Mouse (Mus musculus) ES-E14 (cell line): ENCODE data around the gene Tnpo2.
A peak's percentile ranks its signal among the peaks of the same experiment; 100 is the strongest.

ENCODE experiments used
- MAFK ChIP-seq: IDR thresholded peaks from 2 replicates; pipeline ENCODE4 v1.6.1; 2014; ENCODE audit warnings: mild to moderate bottlenecking, low read depth, low read length, inconsistent platforms; ENCODE audit not compliant: insufficient read depth
- ZC3H11A ChIP-seq: IDR thresholded peaks from 2 replicates; pipeline ENCODE4 v1.6.1; 2012; ENCODE audit warnings: low read depth, mild to moderate bottlenecking, inconsistent platforms, low read length, borderline replicate concordance
- ZNF384 ChIP-seq: IDR thresholded peaks from 2 replicates; pipeline ENCODE4 v1.6.1; 2012; ENCODE audit warnings: low read depth, low read length, inconsistent platforms

DNA sequence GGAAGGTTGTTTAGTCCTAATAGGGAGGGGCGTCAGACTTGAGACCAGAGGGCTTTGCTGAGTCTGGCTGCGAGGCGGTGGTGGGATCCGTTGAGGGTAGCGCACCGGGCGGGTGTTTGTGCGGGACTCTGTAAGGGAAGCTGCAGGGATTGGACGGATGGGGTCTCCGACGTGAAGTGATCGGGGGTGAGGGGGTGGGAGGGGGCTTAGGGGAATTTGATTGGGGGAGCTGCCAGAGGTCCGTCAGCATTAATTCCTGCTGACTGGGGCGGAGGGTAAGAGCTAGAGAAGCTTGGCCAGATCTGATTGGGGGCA, 608 bp downstream of the Tnpo2 start:
- TF ChIP-seq MAFK, result peak; percentile 29; the same call in 1 of the 2 replicates
- TF ChIP-seq ZNF384, result no peak
- no peak for TF ChIP-seq ZC3H11A
